10 mouse cellular contexts compared by ENCODE assay signal in the genomic region with DNA sequence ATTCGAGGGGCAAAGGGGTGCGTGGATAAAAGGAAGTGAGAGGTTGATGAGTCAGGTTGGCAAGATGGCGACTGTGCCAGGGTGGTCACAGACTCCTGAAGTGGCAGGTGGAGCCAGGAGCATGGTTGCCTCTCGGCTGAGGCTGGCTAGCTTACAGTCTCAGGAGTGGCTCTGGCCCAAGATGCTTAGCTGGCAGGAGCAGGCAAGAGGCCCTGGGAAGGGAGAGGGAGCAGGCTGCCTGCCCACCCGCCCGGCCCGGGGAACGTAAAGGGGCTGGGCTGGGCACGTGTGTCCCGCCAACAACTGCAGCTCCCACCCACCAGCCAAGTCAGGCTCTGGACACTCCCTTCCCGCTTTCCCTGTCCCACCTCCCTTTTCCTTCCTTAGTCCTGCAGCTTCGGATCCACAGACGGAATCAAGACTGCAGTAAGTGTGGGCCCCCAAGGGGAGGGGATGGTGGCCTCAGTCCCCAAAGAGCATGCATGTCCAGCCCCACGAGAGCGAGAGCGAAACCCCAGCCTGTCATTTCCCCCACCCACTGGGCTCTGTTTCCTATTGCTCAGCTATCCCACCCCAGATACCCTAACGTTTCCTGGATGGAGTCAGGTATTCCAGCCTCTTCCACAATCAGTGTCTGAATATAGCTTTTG. TPM values are rescaled to one million over a fixed set of nuclear protein-coding genes. Genes with fewer than 3 reads are reported as not detected.
A peak's percentile ranks its signal among the peaks of the same experiment; 100 is the strongest.
DNase-seq lines count a peak whose midpoint lies in the region; ATAC-seq and TF ChIP-seq lines count a peak whose summit lies in the region.
"Had no signal": no experiment of that assay in that cellular context is flagged by ENCODE, and none has a peak within 500 bp of the region (broad histone marks: within the 10 kb centered on the region; RNA-seq: fewer than 3 reads in every experiment).

No protein-coding gene starts in this region.

- no peaks in the 10 kb centered on the region for H3K36me3 ChIP-seq in kidney, adult 2 months (ENCODE audit: control insufficient read depth, insufficient read depth, low read length)
- H3K36me3 ChIP-seq in embryonic facial prominence, embryonic 12.5 days = peaks cover 4% of the 10 kb centered on the region; the same call in 1 of the 2 replicates
- H3K36me3 ChIP-seq in hindbrain, embryonic 10.5 days = peaks cover 11% of the 10 kb centered on the region
- H3K36me3 ChIP-seq in lung, embryonic 16.5 days (ENCODE audit: control insufficient read depth, insufficient read depth, low read length) = peaks cover 5% of the 10 kb centered on the region

- ATAC-seq in embryonic facial prominence, embryonic 12.5 days (ENCODE audit: insufficient number of reproducible peaks, insufficient read depth, low FRiP score, low TSS enrichment) = no peak
- ATAC-seq in lung, embryonic 16.5 days (ENCODE audit: low read depth) = peak; percentile 37
- no peak for ATAC-seq in frontal cortex, adult (ENCODE audit: low TSS enrichment)

- H3K9ac ChIP-seq in embryonic facial prominence, embryonic 12.5 days = no peak overlapping the region; the same call in 1 of the 2 replicates
- H3K9ac ChIP-seq in lung, embryonic 16.5 days (ENCODE audit: low read length) = peak overlapping the region; percentile 80

- WGBS in kidney, adult 2 months = 53% methylated on average over 17 of the region's 17 CpGs
- WGBS in embryonic facial prominence, embryonic 12.5 days = 71% methylated on average over 17 of the region's 17 CpGs
- 74% methylated on average over 17 of the region's 17 CpGs for WGBS in hindbrain, embryonic 10.5 days
- 33% methylated on average over 17 of the region's 17 CpGs for WGBS in lung, embryonic 16.5 days

- TF ChIP-seq CTCF in kidney, adult 2 months (conservative IDR thresholded peaks at IDR 0.05; ENCODE audit: insufficient read depth, insufficient read length, low read depth, low read length) = no peak

- peak overlapping the region; percentile 41; the same call in 1 of the 2 replicates for H3K4me3 ChIP-seq in kidney, adult 2 months (ENCODE audit: insufficient read depth, low read depth, low read length)
- H3K4me3 ChIP-seq in embryonic facial prominence, embryonic 12.5 days = no peak overlapping the region
- no peak overlapping the region for H3K4me3 ChIP-seq in hindbrain, embryonic 10.5 days
- H3K4me3 ChIP-seq in lung, embryonic 16.5 days (ENCODE audit: low read length) = peak overlapping the region; percentile 57

- no peaks in the 10 kb centered on the region for H3K9me3 ChIP-seq in embryonic facial prominence, embryonic 12.5 days
- H3K9me3 ChIP-seq in hindbrain, embryonic 10.5 days = no peaks in the 10 kb centered on the region
- H3K9me3 ChIP-seq in lung, embryonic 16.5 days (ENCODE audit: control insufficient read depth, low read length) = no peaks in the 10 kb centered on the region

- no peaks in the 10 kb centered on the region; the same call in 1 of the 2 replicates for H3K4me1 ChIP-seq in kidney, adult 2 months (ENCODE audit: control insufficient read depth, insufficient read depth, low read length)
- peaks cover 36% of the 10 kb centered on the region for H3K4me1 ChIP-seq in embryonic facial prominence, embryonic 12.5 days
- H3K4me1 ChIP-seq in hindbrain, embryonic 10.5 days (replicated peaks) = peaks cover 70% of the 10 kb centered on the region
- peaks cover 49% of the 10 kb centered on the region for H3K4me1 ChIP-seq in lung, embryonic 16.5 days (replicated peaks; ENCODE audit: control insufficient read depth, insufficient read depth, low read length)

- H3K27me3 ChIP-seq in kidney, adult 2 months (replicated peaks; ENCODE audit: control insufficient read depth, insufficient read depth, low read length) = no peaks in the 10 kb centered on the region
- no peaks in the 10 kb centered on the region for H3K27me3 ChIP-seq in embryonic facial prominence, embryonic 12.5 days
- peaks cover 21% of the 10 kb centered on the region; the same call in 1 of the 2 replicates for H3K27me3 ChIP-seq in hindbrain, embryonic 10.5 days (ENCODE audit: insufficient read depth, poor library complexity, severe bottlenecking)
- no peaks in the 10 kb centered on the region for H3K27me3 ChIP-seq in lung, embryonic 16.5 days (ENCODE audit: control insufficient read depth, insufficient read depth, low read depth, low read length)
- H3K27me3 ChIP-seq: CH12.LX had no signal

- H3K4me2 ChIP-seq in embryonic facial prominence, embryonic 12.5 days (replicated peaks) = peak overlapping the region; percentile 5
- H3K4me2 ChIP-seq in lung, embryonic 16.5 days (ENCODE audit: low read depth, low read length) = peak overlapping the region; percentile 91

- no peak for TF ChIP-seq POLR2A in kidney, adult 2 months (IDR thresholded peaks at IDR 0.05; ENCODE audit: low read depth, low read length)

- H3K27ac ChIP-seq in kidney, adult 2 months (ENCODE audit: insufficient read depth, low read depth, low read length) = peak overlapping the region; percentile 24; the same call in 1 of the 2 replicates
- H3K27ac ChIP-seq in embryonic facial prominence, embryonic 12.5 days = no peak overlapping the region
- H3K27ac ChIP-seq in hindbrain, embryonic 10.5 days = peak overlapping the region; percentile 1; the same call in 1 of the 2 replicates
- peak overlapping the region; percentile 89 for H3K27ac ChIP-seq in lung, embryonic 16.5 days (ENCODE audit: low read length)

- DNase-seq in kidney, adult 2 months = peak; percentile 49
- DNase-seq in kidney, adult 11 months = no peak
- DNase-seq in hindbrain, embryonic 10.5 days (ENCODE audit: low spot score) = no peak
- no peak for DNase-seq in urinary bladder, adult 2 months (ENCODE audit: low spot score)
- no peak for DNase-seq in ovary, adult 18-20 months (ENCODE audit: low spot score)

RNA-seq across cellular contexts. Expression of a gene that starts 1.7 kb away (rescaled TPM):
- 2.1 and 2.5 TPM in 2 replicates for polyA plus RNA-seq in kidney, adult 2 months (2012; rRNA removed)
- polyA plus RNA-seq in embryonic facial prominence, embryonic 12.5 days (2016; fragmentation: Nextera tagmentation; extraction: Ambion mirVana) = 4.0 and 5.4 TPM in 2 replicates
- polyA plus RNA-seq in hindbrain, embryonic 10.5 days (2016; fragmentation: Nextera tagmentation; extraction: Ambion mirVana) = 2.6 and 2.9 TPM in 2 replicates
- polyA plus RNA-seq in lung, embryonic 16.5 days (2015; fragmentation: Nextera tagmentation; extraction: Ambion mirVana) = 10.6 and 11.5 TPM in 2 replicates
- polyA plus RNA-seq in urinary bladder, adult 2 months (2012; rRNA removed) = 8.4 and 11.3 TPM in 2 replicates

RNA-seq across cellular contexts. Expression of a gene that starts 14.2 kb away (rescaled TPM):
- 19.9 and 20.4 TPM in 2 replicates for polyA plus RNA-seq in kidney, adult 2 months (2012; rRNA removed)
- polyA plus RNA-seq in embryonic facial prominence, embryonic 12.5 days (2016; fragmentation: Nextera tagmentation; extraction: Ambion mirVana) = 16.4 and 16.8 TPM in 2 replicates
- 6.4 and 9.3 TPM in 2 replicates for polyA plus RNA-seq in hindbrain, embryonic 10.5 days (2016; fragmentation: Nextera tagmentation; extraction: Ambion mirVana)
- polyA plus RNA-seq in lung, embryonic 16.5 days (2015; fragmentation: Nextera tagmentation; extraction: Ambion mirVana) = 16.1 and 16.4 TPM in 2 replicates
- polyA plus RNA-seq in urinary bladder, adult 2 months (2012; rRNA removed) = 7.3 and 11.8 TPM in 2 replicates

RNA-seq across cellular contexts. Expression of a gene that starts 19.9 kb away (rescaled TPM):
- 0.29 and 0.34 TPM in 2 replicates for polyA plus RNA-seq in kidney, adult 2 months (2012; rRNA removed)
- 0.10 and 0.23 TPM in 2 replicates for polyA plus RNA-seq in embryonic facial prominence, embryonic 12.5 days (2016; fragmentation: Nextera tagmentation; extraction: Ambion mirVana)
- 0.19 TPM in 1 of 2 replicates, not detected in the other for polyA plus RNA-seq in hindbrain, embryonic 10.5 days (2016; fragmentation: Nextera tagmentation; extraction: Ambion mirVana)
- polyA plus RNA-seq in lung, embryonic 16.5 days (2015; fragmentation: Nextera tagmentation; extraction: Ambion mirVana) = 0.16 and 0.21 TPM in 2 replicates
- 0.23 and 0.27 TPM in 2 replicates for polyA plus RNA-seq in urinary bladder, adult 2 months (2012; rRNA removed)
- polyA plus RNA-seq: neural tube, embryonic 11.5 days had no signal

RNA-seq across cellular contexts. Expression of a gene that starts 24.4 kb away (rescaled TPM):
- polyA plus RNA-seq in kidney, adult 2 months (2012; rRNA removed) = 0.05 and 0.11 TPM in 2 replicates
- polyA plus RNA-seq in embryonic facial prominence, embryonic 12.5 days (2016; fragmentation: Nextera tagmentation; extraction: Ambion mirVana) = 0.56 and 0.61 TPM in 2 replicates
- polyA plus RNA-seq in hindbrain, embryonic 10.5 days (2016; fragmentation: Nextera tagmentation; extraction: Ambion mirVana) = 0.20 TPM in 1 of 2 replicates, not detected in the other
- polyA plus RNA-seq in lung, embryonic 16.5 days (2015; fragmentation: Nextera tagmentation; extraction: Ambion mirVana) = 0.26 and 0.70 TPM in 2 replicates
- 0.04 TPM in 1 of 2 replicates, not detected in the other for polyA plus RNA-seq in urinary bladder, adult 2 months (2012; rRNA removed)
- polyA plus RNA-seq: neural tube, embryonic 11.5 days had no signal

RNA-seq across cellular contexts. Expression of a gene that starts 24.7 kb away (rescaled TPM):
- polyA plus RNA-seq in kidney, adult 2 months (2012; rRNA removed) = not detected in 2 replicates
- 0.27 and 0.51 TPM in 2 replicates for polyA plus RNA-seq in embryonic facial prominence, embryonic 12.5 days (2016; fragmentation: Nextera tagmentation; extraction: Ambion mirVana)
- polyA plus RNA-seq in hindbrain, embryonic 10.5 days (2016; fragmentation: Nextera tagmentation; extraction: Ambion mirVana) = 0.12 and 0.21 TPM in 2 replicates
- 0.60 and 0.70 TPM in 2 replicates for polyA plus RNA-seq in lung, embryonic 16.5 days (2015; fragmentation: Nextera tagmentation; extraction: Ambion mirVana)
- 1.8 and 3.3 TPM in 2 replicates for polyA plus RNA-seq in urinary bladder, adult 2 months (2012; rRNA removed)

Comparison
In these comparisons a context has a peak if more than half of its experiments do, and no peak if none do; other contexts are left out.
1. H3K4me3 ChIP-seq: peak in kidney, adult 2 months (single experiment) and lung, embryonic 16.5 days (single experiment); none in embryonic facial prominence, embryonic 12.5 days (single experiment) and hindbrain, embryonic 10.5 days (single experiment).